Mouse (Mus musculus): ENCODE measurements around the gene Mucl2. TPM values are rescaled to one million over a fixed set of nuclear protein-coding genes. Genes with fewer than 3 reads are reported as not detected.
"Not testable (repeated sequence)": the region's sequence is repeated elsewhere in the genome, so short reads cannot be mapped to it uniquely, and the experiment has no call there.

Gene Mucl2
- not detected for total RNA-seq (2021)
- long read RNA-seq, experiment 1: 0 reads
- long read RNA-seq, experiment 2: 0 reads

- no peak for DNase-seq (ENCODE audit: low spot score in 2 of 2)
These were observed at the start of gene Mucl2 for GRCm38 (mm10) chr15:103899212-103899611. Mucl2 (minus strand) TSS chr15:103899312.

DNA sequence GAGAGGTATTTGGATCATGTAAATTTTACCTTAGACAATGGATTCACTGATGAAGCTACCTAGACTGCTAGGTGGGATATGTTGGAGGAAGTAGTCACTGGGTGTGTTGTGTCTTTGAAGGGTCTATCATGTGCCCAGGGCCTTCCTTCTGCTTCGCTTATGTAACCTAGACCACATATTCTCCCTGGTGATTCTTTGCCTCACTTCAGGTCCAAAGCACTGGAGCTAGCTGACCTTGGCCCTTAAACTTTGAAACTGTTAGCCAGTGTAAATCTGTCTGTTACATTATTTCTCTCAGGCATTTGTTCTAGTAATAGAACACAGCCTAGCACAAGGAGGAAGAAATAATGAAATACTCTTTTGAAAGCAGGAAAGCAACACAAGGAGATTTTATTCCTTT is 13.9 kb upstream of the Mucl2 start:
- not testable (repeated sequence) for DNase-seq (ENCODE audit: low spot score in 2 of 2)

Small RNA genes within 50 kb of the gene (microRNA-seq; reads per million reads assigned to microRNA genes)
- not detected for gene Gm22852

Other genes starting within 250 kb of the Mucl2 start
- not detected for gene Mucl1, start 143.8 kb downstream of the Mucl2 start, total RNA-seq (2021)